Mouse (Mus musculus): ENCODE results near the gene Zfp53.

DNA sequence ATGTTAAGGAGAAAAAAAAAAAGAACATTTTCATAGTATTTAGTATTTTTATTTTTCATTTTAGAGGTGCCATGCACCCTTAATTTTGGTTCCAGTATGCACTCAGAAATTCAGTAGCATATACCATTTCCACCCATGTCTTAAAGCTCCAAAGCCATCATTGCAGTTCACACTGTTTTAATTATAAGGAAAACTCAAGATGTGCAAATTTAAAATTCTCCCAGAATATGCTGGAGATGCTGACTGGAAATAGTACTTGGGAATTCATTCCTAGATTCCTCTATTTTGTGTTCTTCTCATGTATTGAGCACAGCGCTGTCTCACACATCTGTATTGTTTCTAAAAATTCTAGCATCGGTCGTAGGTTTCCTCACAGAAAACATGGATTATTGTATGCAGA, 17.5 kb downstream of the Zfp53 start:
- TF ChIP-seq CTCF (IDR thresholded peaks at IDR 0.05; ENCODE audit: insufficient read depth, low read depth, low read length), result no peak
- no peak for TF ChIP-seq POLR2A (IDR thresholded peaks at IDR 0.05; ENCODE audit: insufficient read depth, low read depth, low read length)
